Mouse (Mus musculus) c-Kit-positive CD71-positive TER-119-negative erythroid progenitor cells, embryonic 14.5 days (primary cell): ENCODE data around the gene Pop5.

Experiments
- DNase-seq: peaks from one replicate; pipeline ENCODE4 v3.0.0-alpha.2; 2013; ENCODE audit warnings: low read depth

Gene Pop5

GRCm38 (mm10) chr5:115214864-115215263 lies 20.8 kb upstream of the Pop5 start:
- DNase-seq, result no peak

DNA sequence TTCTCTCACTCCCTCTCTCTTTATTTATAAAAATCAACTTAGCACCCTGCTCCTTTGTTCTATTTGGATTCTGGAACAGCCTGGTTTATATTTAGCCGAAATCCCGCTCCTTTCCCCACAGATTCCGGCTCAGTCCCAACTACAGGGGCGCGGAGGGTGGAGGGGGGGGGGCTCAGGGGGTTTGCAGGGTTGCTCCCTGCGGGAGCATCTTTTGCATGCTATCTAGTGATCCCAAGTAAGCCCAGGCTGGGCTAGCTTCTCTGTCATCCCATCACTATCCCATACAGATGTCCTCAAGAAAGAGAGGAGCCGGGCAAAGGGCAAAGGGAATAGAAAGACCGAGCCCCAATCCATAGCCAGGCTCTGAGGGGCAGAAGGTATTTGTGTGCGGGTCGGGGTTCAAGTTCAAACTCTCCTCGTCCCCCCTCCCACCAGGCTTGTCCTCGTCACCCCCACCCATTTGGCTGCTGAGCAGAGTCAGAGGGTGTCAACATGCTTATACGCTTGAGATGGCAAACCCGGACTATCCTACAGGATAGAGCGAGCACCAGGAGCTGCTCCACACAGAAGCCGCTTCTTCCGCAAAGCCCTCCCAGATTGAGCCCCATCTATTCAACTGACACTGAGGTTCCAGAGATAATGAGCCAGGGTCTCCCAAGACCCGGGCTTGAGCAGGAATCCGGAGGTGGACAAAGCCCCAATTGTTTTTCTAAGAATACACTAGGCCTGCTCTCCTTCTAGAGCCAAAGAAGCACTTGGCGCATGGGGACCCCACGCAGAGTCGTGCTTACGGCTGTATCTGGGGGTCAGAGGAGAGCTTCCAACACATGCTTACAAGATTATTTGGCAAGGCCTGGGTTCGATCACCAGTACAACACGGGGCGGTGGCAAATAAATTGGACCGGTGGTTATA lies 20.1 kb upstream of the Pop5 start:
- DNase-seq, result no peak

- no peak for DNase-seq
These were observed 17.6 kb upstream of the Pop5 start for GRCm38 (mm10) chr5:115217998-115218397.

DNA sequence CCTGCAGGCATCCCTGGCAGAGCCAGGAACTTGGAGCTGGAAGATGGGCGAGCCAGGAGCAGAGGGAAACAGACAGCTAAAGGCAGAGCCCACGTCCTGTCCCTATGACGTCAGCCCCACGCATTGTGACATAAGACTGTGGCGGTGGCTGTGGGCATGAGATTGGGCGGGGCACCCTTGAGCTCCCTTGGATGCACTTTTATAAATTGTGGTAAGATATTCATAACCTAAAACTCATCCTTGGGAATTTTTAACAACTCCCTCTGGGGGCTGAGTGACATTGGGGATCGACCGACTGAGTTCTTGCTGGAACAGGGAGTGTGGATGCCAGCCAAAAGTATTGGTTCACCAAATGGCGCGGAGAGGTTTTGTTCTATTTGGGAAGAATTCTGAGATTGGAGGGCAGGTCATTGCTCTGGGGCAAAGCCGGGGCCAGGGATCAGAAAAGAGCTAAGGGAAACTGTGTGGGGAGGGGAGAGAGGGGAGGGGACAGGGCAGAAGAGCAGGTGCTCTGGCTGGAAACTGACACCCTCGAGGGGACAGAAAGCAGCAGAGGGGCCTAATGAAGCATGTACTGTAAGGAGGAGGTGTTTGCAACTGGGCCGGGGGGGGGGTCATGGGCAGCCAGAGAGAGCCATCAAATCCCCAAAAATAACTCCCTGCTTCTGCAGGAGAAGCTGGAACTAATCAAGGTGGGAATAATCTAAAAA lies 14.6 kb upstream of the Pop5 start:
- DNase-seq, result no peak

GRCm38 (mm10) chr5:115222485-115222884 lies 13.2 kb upstream of the Pop5 start:
- DNase-seq, result no peak

- no peak for DNase-seq
These were observed 4.6 kb upstream of the Pop5 start for GRCm38 (mm10) chr5:115230830-115231551.

GRCm38 (mm10) chr5:115231552-115232120 lies 4.0 kb upstream of the Pop5 start:
- DNase-seq, result no peak

- DNase-seq, result no peak
These were observed 3.1 kb upstream of the Pop5 start for GRCm38 (mm10) chr5:115232516-115232915.

- DNase-seq, result no peak
These were observed 2.4 kb upstream of the Pop5 start for GRCm38 (mm10) chr5:115233031-115233780.

DNA sequence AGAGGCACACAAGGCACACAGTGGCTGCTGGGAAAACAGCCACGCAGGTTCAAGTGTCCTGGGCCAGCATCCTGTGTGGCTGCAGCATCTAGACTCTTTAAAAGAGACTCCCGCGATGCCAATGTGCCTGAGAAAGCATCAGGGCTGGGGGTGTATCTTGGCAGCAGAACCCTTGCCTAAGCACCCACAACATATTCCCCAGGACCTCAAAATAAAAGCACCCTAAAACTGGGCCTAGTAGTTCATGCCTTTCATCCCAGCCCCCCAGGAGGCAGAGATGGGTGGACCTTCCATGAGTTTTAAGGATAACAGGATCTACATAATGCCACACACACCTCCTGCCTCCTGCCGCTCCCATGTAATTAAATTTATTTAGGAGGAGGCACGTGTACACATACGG lies 1.1 kb upstream of the Pop5 start:
- DNase-seq, result no peak

DNA sequence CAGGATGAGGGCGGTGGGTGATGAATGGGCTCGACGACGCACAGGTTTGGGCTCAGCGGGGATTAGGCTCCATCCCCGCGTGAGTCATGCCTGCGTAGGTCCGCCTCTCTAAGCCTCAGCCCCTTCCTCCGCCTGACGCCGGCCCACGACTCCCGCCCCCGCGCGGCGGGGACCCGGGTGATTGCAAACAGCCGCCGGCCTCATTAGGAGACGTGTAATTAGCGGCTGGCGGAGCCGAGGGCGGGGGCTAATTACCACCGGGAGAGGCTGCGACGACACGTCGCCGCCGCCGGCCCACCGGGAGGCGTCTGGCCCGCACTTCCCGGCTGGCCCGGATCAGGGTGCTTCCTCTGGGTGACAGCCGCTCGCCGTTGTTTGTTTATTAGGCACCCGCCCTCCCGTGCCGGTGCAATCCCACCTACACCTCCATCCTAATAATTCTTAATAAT lies 289 bp upstream of the Pop5 start:
- DNase-seq, result no peak

GRCm38 (mm10) chr5:115237803-115238728 lies 2.4 kb downstream of the Pop5 start:
- DNase-seq, result peak; percentile 86

DNA sequence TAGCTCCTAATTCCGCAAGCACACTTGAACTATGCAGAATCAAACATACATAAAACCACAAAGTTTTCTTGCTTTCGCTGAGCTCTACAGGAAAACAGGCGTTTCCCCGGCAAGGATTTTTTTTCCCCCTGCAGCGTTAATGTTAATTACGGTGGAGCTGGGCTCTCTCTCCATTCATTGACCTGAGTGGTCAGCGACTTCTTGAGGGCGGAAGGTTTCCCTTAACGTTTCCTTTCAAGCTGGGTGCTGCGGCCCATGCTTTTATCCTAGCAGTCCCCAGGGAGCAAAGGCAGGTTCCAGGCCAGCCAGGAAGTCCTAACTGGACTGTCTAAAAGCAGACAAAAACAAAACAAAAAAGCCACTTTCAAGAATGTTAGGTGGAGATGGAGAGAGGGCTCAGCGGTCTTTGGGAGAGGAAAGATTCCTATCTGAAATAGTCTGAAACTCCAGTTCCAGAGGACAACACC lies 3.1 kb downstream of the Pop5 start:
- no peak for DNase-seq

DNA sequence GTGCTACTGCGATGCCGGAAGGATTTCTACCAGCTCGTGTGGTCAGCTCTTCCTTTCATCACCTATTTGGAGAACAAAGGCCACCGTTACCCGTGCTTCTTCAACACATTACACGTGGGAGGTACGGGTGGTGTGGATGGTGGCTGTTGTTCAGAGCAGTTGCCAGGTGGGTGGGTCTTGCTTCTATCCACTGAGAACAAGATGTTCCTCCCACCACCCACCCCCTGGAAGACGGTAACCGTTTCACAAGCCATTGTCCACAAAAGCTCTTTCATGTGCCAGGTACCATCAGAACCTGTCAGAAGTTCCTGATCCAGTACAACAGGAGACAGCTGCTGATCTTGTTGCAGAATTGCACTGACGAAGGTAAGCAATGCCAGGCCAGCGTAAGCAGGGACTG lies 4.6 kb downstream of the Pop5 start:
- no peak for DNase-seq

DNA sequence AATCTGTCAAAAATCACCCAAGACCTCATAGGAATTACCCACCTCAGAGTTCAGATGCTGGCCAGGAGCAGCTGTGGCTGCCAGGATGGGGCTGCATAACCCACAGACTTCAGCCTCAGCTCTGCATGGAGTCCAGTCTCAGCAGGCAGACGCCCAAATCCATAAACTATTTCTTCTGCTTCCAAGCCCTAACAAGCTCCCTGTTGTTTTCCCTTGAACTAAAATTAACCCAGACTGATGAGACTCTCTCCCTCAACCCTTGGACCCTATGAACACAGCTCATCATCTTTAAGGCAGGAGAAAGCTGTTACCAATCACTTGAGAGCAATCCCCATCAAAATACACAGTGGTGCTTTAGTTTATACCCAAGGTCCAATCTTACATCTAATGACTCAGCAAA lies 19.8 kb downstream of the Pop5 start:
- DNase-seq, result no peak

GRCm38 (mm10) chr5:115256909-115257546 lies 21.4 kb downstream of the Pop5 start:
- DNase-seq, result no peak

DNA sequence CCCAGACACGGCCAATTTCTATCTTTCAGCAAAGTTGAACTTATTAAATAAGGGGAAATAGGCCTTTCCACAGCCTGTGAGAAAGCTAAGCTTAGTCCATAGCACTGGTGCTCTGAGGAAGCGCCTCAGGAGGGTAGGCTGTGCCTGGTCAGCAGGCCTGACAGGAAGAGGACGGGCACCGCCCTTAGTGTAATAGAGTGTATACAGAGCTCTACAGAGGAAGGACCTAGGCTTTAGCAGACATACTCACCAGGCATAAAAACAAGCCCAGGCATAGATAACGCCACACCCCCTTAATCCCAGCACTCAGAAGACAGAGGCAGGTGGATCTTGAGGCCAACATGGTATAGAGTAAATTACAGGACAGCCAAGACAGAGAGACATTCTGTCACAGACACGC lies 24.7 kb downstream of the Pop5 start:
- no peak for DNase-seq

- DNase-seq, result no peak
These were observed 25.5 kb downstream of the Pop5 start for GRCm38 (mm10) chr5:115261141-115261540.

DNA sequence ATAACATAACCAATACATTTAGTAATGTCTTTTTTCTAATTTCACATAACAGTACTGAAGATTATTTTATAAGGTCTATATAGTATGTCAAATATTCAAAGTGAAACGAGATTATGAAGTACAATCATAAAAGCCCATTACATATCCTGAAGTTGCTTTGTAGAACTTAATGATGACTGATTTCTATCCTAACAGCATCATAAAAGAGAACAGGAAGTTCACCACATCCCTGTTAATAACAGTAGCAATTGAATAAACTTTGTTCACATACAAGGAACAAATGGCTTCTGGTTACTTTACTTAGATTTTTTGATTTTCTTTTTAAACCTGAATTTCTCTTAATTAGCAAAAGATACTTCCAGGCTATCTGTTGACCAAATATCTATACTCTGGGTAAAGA lies 26.2 kb downstream of the Pop5 start:
- DNase-seq, result no peak
